Mouse (Mus musculus): ENCODE results near the gene Miga2. TPM values are rescaled to one million over a fixed set of nuclear protein-coding genes. Genes with fewer than 3 reads are reported as not detected.

The Miga2 gene
- polyA plus RNA-seq, 1 experiment from 2014 or later, result 16.8 TPM

DNA sequence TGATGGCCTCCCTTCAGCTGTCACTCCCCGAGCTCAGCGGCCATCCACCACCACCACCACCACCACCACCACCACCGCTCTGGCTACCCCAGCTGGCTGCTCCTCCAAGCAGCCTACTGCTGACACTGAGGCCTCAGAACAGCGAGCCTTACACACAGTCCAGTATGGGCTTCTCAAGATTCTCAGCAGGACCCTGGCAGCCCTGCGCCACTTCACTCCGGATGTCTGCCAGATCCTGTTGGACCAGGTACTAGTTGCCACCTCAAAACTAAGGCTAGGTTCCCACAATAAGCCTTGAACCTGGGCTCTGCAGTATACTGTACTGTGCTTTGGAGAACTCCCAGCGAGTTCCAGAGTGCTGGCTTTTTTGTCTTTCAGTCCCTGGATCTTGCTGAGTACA is 21.5 kb upstream of the Miga2 start:
- Histone ChIP-seq H3K4me3 (ENCODE audit: low read depth, low read length) (no peak overlapping the region), H3K4me2 (replicated peaks; ENCODE audit: low read depth) (no peak overlapping the region), H3K27me3 (ENCODE audit: control insufficient read depth, insufficient read depth, low read length) (no peaks in the 10 kb centered on the region), H3K9ac (ENCODE audit: low read length) (no peak overlapping the region), H3K36me3 (ENCODE audit: control insufficient read depth, insufficient read depth, low read length) (peaks cover 42% of the 10 kb centered on the region), H3K27ac (replicated peaks) (no peak overlapping the region), H3K4me1 (replicated peaks; ENCODE audit: control insufficient read depth, insufficient read depth) (no peaks in the 10 kb centered on the region), H3K9me3 (ENCODE audit: control insufficient read depth, low read length) (no peaks in the 10 kb centered on the region)
- TF ChIP-seq EP300 (optimal IDR thresholded peaks at IDR 0.05) (no peak), CTCF (IDR thresholded peaks at IDR 0.05; ENCODE audit: low read depth) (no peak)
- 81% methylated on average over 7 of the region's 7 CpGs for WGBS
- ATAC-seq (ENCODE audit: low FRiP score, low TSS enrichment) (no peak), DNase-seq (ENCODE audit: low spot score) (no peak)

DNA sequence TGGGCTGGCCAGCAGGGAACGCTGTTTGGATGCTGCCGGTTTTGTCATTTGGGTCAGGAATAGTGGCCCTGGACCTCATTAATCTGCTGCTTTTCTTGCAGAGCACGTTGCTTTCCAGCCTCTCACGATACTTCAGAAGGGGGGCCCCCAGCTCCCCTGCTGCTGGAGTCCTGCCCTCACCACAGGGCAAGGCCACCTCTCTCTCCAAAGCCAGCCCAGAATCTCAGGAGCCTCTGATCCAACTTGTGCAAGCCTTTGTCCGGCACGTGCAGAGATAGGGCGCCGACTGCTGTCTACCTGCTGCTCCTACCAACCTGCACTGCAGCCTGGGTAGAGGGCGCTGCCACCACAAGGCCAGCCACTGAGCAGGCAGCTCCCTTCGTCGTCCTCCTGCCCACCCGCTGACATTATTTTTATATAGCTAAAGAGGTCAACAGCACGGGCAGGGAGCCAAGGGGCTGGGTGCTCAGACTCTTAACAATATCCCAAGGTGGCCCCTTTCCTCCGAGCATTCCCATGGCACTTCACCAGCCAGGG is 20.4 kb upstream of the Miga2 start:
- DNase-seq (ENCODE audit: low spot score) (peak; percentile 45), ATAC-seq (ENCODE audit: low FRiP score, low TSS enrichment) (no peak)
- 41% methylated on average over 14 of the region's 14 CpGs for WGBS
- peak; percentile 61 for TF ChIP-seq CTCF (IDR thresholded peaks at IDR 0.05; ENCODE audit: low read depth)
- TF ChIP-seq EP300 (optimal IDR thresholded peaks at IDR 0.05), result no peak
- peaks cover 42% of the 10 kb centered on the region for H3K36me3 ChIP-seq (ENCODE audit: control insufficient read depth, insufficient read depth, low read length)
- H3K9me3 ChIP-seq (ENCODE audit: control insufficient read depth, low read length), result no peaks in the 10 kb centered on the region
- no peak overlapping the region for H3K4me2 ChIP-seq (replicated peaks; ENCODE audit: low read depth)
- no peaks in the 10 kb centered on the region for H3K4me1 ChIP-seq (replicated peaks; ENCODE audit: control insufficient read depth, insufficient read depth)
- H3K9ac ChIP-seq (ENCODE audit: low read length), result no peak overlapping the region
- H3K27me3 ChIP-seq (ENCODE audit: control insufficient read depth, insufficient read depth, low read length), result no peaks in the 10 kb centered on the region
- peak overlapping the region; percentile 63; the same call in 1 of the 2 replicates for H3K27ac ChIP-seq (replicated peaks)
- H3K4me3 ChIP-seq (ENCODE audit: low read depth, low read length), result no peak overlapping the region

DNA sequence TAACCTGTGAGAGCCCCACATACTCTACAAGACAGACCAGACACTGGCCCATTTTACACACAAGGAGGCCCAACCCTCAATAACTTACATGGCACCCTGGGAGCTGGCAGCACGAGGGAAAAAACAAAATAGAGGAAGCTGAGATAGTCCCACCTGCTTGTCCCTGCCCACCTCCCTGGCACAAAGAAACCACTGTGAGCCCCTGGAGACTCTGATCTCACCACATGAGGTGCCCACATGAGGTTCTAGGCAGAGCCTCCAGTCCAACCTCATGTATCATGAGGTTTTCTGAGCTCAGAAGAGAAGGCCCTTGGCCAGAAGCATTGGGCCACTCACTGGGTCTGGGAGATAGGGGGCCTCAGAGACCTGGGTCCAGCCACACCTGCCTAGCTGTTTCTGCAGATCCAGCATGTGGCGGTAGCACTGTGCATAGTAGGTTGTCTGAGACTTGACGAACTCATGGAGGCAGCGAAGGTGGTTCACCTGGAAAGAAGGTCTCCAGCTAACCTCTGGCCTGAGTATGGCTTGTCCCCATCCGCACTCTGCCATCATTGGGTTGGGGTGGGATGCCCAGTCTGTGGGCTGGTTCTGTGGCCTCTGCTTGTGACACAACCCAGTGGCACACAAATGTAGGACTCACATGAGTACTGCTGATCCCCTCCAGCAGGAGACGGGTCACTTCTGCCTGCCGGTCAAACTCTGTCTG is 17.9 kb upstream of the Miga2 start:
- H3K27me3 ChIP-seq (ENCODE audit: control insufficient read depth, insufficient read depth, low read length), result no peaks in the 10 kb centered on the region
- H3K4me2 ChIP-seq (replicated peaks; ENCODE audit: low read depth), result no peak overlapping the region
- H3K9me3 ChIP-seq (ENCODE audit: control insufficient read depth, low read length), result no peaks in the 10 kb centered on the region
- 87% methylated on average over 7 of the region's 7 CpGs for WGBS
- no peak overlapping the region for H3K9ac ChIP-seq (ENCODE audit: low read length)
- no peaks in the 10 kb centered on the region for H3K4me1 ChIP-seq (replicated peaks; ENCODE audit: control insufficient read depth, insufficient read depth)
- peaks cover 32% of the 10 kb centered on the region for H3K36me3 ChIP-seq (ENCODE audit: control insufficient read depth, insufficient read depth, low read length)
- H3K4me3 ChIP-seq (ENCODE audit: low read depth, low read length), result no peak overlapping the region
- DNase-seq (ENCODE audit: low spot score), result no peak
- no peak for TF ChIP-seq CTCF (IDR thresholded peaks at IDR 0.05; ENCODE audit: low read depth)
- no peak for TF ChIP-seq EP300 (optimal IDR thresholded peaks at IDR 0.05)
- no peak overlapping the region for H3K27ac ChIP-seq (replicated peaks)
- ATAC-seq (ENCODE audit: low FRiP score, low TSS enrichment), result no peak

DNA sequence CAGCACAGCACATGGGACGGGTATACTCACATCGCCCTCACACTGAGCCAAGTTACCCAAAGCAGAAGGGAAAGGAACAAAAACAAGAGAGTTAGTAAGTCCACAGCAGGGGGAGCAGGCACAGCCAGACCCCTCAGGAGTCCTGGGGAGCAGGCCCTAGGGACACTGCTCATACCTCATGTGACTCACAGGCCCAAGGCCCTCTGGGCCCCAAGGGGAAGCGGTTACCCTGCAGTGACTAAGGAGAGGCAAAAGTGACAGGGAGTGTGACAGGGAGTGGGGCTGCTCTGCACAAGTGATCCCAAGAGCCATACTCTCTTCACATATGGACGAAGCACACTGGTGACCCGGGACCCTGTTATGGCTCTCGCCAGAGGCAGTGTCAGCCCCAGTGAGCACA is 14.8 kb upstream of the Miga2 start:
- Histone ChIP-seq H3K27ac (replicated peaks) (no peak overlapping the region), H3K27me3 (ENCODE audit: control insufficient read depth, insufficient read depth, low read length) (no peaks in the 10 kb centered on the region), H3K4me1 (replicated peaks; ENCODE audit: control insufficient read depth, insufficient read depth) (no peaks in the 10 kb centered on the region), H3K9me3 (ENCODE audit: control insufficient read depth, low read length) (no peaks in the 10 kb centered on the region), H3K4me2 (replicated peaks; ENCODE audit: low read depth) (no peak overlapping the region), H3K36me3 (ENCODE audit: control insufficient read depth, insufficient read depth, low read length) (peaks cover 26% of the 10 kb centered on the region), H3K9ac (ENCODE audit: low read length) (no peak overlapping the region), H3K4me3 (ENCODE audit: low read depth, low read length) (no peak overlapping the region)
- DNase-seq (ENCODE audit: low spot score), result no peak
- no peak for ATAC-seq (ENCODE audit: low FRiP score, low TSS enrichment)
- TF ChIP-seq CTCF (IDR thresholded peaks at IDR 0.05; ENCODE audit: low read depth), result no peak
- 85% methylated on average over 6 of the region's 6 CpGs for WGBS

DNA sequence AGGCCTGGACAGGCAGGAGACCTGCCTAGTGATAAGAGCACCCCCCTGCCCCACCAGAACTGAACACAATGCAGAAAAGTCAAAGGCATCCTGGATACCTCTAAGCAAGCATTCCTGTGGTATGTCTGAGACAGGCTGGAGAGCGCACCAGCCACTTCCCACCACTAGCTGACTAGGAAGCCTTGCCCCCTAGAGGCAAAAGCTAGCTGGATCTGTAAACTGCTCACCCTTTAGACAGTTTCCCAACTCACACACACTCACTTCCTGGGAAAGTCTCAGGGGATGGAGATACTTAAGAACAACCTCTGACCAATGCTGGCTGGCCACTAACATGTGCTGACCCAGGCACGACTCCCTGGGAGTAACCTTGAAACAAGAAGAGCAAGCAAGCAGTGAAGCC is 12.9 kb upstream of the Miga2 start:
- Histone ChIP-seq H3K4me3 (ENCODE audit: low read depth, low read length) (no peak overlapping the region), H3K4me2 (replicated peaks; ENCODE audit: low read depth) (no peak overlapping the region), H3K27ac (replicated peaks) (no peak overlapping the region), H3K4me1 (replicated peaks; ENCODE audit: control insufficient read depth, insufficient read depth) (peaks cover under 1% of the 10 kb centered on the region; the same call in 1 of the 2 replicates), H3K36me3 (ENCODE audit: control insufficient read depth, insufficient read depth, low read length) (peaks cover 13% of the 10 kb centered on the region), H3K27me3 (ENCODE audit: control insufficient read depth, insufficient read depth, low read length) (no peaks in the 10 kb centered on the region), H3K9ac (ENCODE audit: low read length) (no peak overlapping the region), H3K9me3 (ENCODE audit: control insufficient read depth, low read length) (no peaks in the 10 kb centered on the region)
- ATAC-seq (ENCODE audit: low FRiP score, low TSS enrichment) (no peak), DNase-seq (ENCODE audit: low spot score) (no peak)
- WGBS, result 50% methylated on average over 2 of the region's 2 CpGs
- TF ChIP-seq EP300 (optimal IDR thresholded peaks at IDR 0.05), result no peak
- peak; percentile 60 for TF ChIP-seq CTCF (IDR thresholded peaks at IDR 0.05; ENCODE audit: low read depth)

DNA sequence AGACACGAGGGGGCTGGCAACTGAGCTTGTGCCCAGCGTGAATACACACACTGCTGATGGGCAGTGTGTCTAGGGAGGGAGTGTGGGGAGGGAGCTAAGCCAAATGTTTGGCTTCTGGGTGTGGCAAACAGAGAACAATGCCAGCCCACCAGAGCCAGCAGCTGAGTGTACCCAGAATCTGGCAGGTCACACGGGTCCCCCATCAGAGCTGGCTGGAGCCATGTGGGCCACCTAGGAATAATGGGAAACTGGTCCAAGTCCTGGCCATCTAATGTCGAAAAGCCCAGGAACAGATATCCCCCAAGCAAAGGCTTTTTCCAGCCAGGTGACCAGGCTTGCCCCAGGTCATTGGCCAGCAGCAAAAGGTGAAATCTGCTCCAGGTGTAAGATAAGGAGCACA is 8.2 kb upstream of the Miga2 start:
- peak overlapping the region; percentile 89 for H3K27ac ChIP-seq (replicated peaks)

More for the DNA sequence above, 8.2 kb upstream of the Miga2 start:
- peak; percentile 64 for DNase-seq (ENCODE audit: low spot score)
- TF ChIP-seq EP300 (optimal IDR thresholded peaks at IDR 0.05) (no peak), CTCF (IDR thresholded peaks at IDR 0.05; ENCODE audit: low read depth) (no peak)
- peaks cover 7% of the 10 kb centered on the region; the same call in 1 of the 2 replicates for H3K36me3 ChIP-seq (ENCODE audit: control insufficient read depth, insufficient read depth, low read length)
- no peak overlapping the region for H3K9ac ChIP-seq (ENCODE audit: low read length)
- H3K4me3 ChIP-seq (ENCODE audit: low read depth, low read length), result no peak overlapping the region
- no peak overlapping the region for H3K4me2 ChIP-seq (replicated peaks; ENCODE audit: low read depth)
- peak; percentile 12; the same call in 1 of the 2 replicates for ATAC-seq (ENCODE audit: low FRiP score, low TSS enrichment)
- 30% methylated on average over 4 of the region's 4 CpGs for WGBS
- H3K27me3 ChIP-seq (ENCODE audit: control insufficient read depth, insufficient read depth, low read length), result no peaks in the 10 kb centered on the region
- no peaks in the 10 kb centered on the region for H3K9me3 ChIP-seq (ENCODE audit: control insufficient read depth, low read length)
- peaks cover 13% of the 10 kb centered on the region for H3K4me1 ChIP-seq (replicated peaks; ENCODE audit: control insufficient read depth, insufficient read depth)

Measured in stomach, postnatal 0 days (tissue).